Mouse (Mus musculus) liver, postnatal 0 days (tissue): Measurements from ENCODE around the gene Zcchc10.

Experiments used
- CTCF ChIP-seq: sonication (generic); IDR thresholded peaks from 2 replicates; pipeline ENCODE4 v1.5.1; 2016; ENCODE audit warnings: antibody characterized with exemption, low read depth
- EP300 ChIP-seq: IDR thresholded peaks from 2 replicates; pipeline ENCODE4 v1.6.1; 2016; ENCODE audit warnings: antibody characterized with exemption, low read depth, mild to moderate bottlenecking

DNA sequence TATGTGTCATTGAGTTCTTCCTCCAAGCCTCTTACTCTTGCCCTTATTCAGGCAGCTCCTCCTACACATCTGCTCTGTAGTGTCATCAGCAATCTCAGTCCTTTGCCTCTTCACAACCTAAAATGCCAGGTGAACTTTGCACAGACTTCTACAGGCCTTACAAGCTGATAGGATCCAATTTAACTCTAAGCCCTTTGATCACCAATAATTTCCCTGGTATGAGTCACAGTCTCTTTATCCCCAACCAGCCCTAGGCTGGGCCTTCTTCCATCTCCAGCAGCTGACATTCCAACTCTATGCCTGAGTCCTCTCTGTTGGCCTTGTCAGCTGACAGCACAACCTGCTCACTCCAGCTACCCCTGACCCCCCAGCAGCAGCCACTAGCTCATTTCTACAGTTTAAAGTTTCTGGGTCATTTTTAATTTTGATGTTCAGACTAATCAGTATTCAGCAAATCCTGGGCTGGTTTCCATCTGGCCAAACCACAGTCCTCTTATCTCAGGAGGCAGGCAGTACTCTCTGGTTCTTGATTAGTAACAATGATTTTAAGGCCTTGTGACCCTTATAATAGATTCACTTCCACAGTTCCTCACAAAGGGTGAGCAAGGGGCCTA is 16.1 kb upstream of the Zcchc10 start:
- TF ChIP-seq EP300 (no peak), CTCF (no peak)
